Mouse (Mus musculus) v-Abl transformed pro-B cells (cell line): ENCODE measurements around the gene Caly.

Source experiments
- in situ Hi-C, 2 experiments: fragments of 400-800 bp; cut with MboI; formaldehyde crosslinking; loops; one replicate each; pipeline ENCODE4 v1.15.1; 2025; ENCODE audit not compliant: unreplicated experiment in 2 of 2

Caly gene

DNA sequence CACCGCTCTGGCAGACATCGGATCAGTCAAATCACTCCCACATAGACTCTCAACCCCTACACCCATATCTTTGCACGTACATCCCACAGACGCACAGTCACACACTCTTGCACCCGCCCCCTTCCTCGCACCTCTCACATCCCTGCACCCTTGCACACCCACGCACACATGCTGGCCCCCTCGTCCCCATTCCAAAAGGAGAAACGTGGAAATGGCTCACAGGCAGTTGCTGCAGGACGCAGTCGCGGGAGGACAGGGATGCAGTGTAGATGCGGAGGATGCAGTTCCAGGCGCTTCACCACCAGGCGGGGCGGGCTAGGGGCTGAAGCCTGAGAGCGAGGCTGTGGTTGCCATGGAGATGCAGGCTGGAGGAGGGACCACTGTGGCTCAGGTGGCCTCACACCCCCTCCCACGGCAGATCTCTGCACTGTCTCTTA, at the start of gene Caly:
Caly (minus strand) TSS at position 307 of the 437 bp plus-strand sequence.
- in situ Hi-C loops, result loop anchor here (5.0 to 10.0 kb wide), 3 partner anchors 60 to 753 kb away; partner anchors contain the start of gene Urah (in 1 of the 2)

- in situ Hi-C loops, result loop anchor here in 1 of 2 experiments (25.0 kb wide), 2 partner anchors 741 to 1934 kb away; partner anchors contain the start of genes Inpp5a and Mob2
These were observed 45.6 kb upstream of the Caly start for GRCm38 (mm10) chr7:140127911-140128310.

DNA sequence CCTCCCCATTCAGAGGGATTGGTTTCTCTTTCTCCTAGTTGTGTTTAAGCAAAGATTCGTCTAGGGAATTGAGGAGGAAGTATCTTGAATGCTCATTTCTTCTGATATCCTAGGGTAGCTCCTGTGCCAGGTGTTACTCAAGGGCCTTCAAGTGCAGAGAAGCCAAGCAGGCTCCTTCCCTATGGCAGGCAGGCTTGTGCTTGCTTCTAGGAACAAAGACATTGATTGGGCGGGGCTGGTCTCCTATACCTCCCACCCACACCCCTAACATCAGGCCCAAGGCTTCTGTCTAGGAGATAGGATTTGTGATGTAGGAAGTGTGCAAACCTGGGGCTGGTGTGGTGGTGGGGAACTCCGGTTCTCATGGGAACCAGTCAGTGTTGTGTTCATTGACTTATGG, 44.6 kb upstream of the Caly start:
- in situ Hi-C loops, result loop anchor here in 1 of 2 experiments (25.0 kb wide), 2 partner anchors 740 to 1935 kb away; partner anchors contain the start of genes Inpp5a and Mob2

GRCm38 (mm10) chr7:140126022-140126350, 43.6 kb upstream of the Caly start:
- in situ Hi-C loops, result loop anchor here in 1 of 2 experiments (25.0 kb wide), 2 partner anchors 739 to 1936 kb away; partner anchors contain the start of genes Inpp5a and Mob2

GRCm38 (mm10) chr7:140125278-140126021, 43.1 kb upstream of the Caly start:
- in situ Hi-C loops, result loop anchor here in 1 of 2 experiments (25.0 kb wide), 2 partner anchors 738 to 1937 kb away; partner anchors contain the start of genes Inpp5a and Mob2

DNA sequence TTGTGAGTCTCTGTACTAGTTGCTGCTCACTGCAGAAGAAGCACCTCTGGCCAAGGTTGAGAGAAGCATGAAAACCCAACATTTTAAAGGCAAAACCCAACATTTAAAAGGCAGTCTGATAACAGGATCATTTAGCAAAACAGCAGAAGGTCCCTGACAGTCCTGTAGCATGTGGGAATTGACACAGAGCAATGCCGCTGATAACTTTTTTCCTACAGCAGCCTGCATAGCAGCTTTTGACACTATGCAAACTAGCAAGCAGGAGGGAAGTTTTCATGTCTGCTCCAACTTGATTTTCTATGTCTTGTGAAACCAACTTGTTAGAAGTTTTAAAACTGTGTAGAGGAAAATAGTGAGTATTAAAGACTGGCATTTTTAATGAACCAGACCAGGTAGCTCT, 42.0 kb upstream of the Caly start:
- in situ Hi-C loops, result loop anchor here (25.0 kb wide), 2 partner anchors 938 to 1212 kb away; partner anchors contain the start of genes Bnip3 (in 2 of the 2) and B4galnt4 (in 1 of the 2)

GRCm38 (mm10) chr7:140122765-140123164, 40.4 kb upstream of the Caly start:
- in situ Hi-C loops, result loop anchor here (25.0 kb wide), 2 partner anchors 940 to 1210 kb away; partner anchors contain the start of genes Bnip3 (in 2 of the 2) and B4galnt4 (in 1 of the 2)

GRCm38 (mm10) chr7:140121338-140121910, 39.1 kb upstream of the Caly start:
- in situ Hi-C loops, result loop anchor here (25.0 kb wide), 2 partner anchors 941 to 1209 kb away; partner anchors contain the start of genes Bnip3 (in 2 of the 2) and B4galnt4 (in 1 of the 2)

DNA sequence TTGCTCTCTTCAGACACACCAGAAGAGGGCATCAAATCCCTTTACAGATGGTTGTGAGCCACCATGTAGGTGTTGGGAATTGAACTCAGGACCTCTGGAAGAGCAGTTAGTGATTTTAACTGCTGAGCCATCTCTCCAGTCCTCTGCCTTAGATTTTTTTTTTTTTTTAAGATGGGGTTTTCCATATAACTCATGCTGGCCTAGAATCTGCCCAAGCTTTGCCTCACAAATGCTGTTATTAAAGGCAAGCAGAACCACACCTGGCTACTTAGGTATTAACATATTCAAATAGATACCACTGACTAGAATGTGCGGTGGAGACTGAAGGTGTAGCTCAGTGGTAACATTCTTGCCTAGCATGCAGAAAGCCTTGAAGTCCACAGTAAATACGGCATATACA, 38.1 kb upstream of the Caly start:
- in situ Hi-C loops, result loop anchor here (25.0 kb wide), 2 partner anchors 942 to 1208 kb away; partner anchors contain the start of genes Bnip3 (in 2 of the 2) and B4galnt4 (in 1 of the 2)

DNA sequence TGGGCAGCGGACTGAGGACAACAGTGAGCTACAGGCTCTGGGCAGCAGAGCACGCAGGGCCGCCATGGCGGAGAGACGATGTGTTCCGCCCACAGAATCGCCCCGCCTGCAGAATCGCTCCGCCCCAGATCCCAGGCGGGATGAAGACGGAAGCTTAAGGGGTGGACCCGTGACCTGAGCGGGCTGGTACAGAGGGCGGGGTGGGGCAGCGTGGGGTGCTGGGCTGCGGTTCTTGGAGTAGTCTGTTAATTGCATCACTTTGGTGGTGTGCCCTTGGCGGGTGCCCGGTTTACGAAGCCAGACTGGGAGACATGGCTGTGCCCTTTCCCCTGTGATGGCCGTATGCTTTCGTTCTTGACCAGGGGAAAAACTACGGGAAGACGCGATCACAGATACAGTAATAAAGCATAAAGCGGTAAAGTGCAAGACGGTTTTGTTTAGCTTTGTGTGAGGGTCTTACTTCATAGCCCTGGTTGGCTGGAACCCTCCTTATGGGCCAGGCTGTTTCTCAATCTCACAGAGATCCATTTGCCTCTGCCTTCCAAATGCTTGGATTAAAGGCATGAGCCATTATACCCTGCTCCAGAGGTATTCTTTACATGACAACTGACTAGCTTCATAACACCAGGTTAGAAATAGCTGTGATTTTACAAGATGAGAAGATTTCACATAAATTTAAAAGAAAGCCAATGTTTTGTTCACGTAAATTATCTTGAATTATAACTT, 34.1 kb upstream of the Caly start, which contains the start of gene Echs1:
Echs1 (minus strand) TSS at position 148 of the 726 bp plus-strand sequence.
- in situ Hi-C loops, result loop anchor here (5.0 to 25.0 kb wide), 3 partner anchors 79 to 1204 kb away; partner anchors contain the start of genes Bnip3 (in 2 of the 2), Tubgcp2 (in 2 of the 2), Zfp511 (in 2 of the 2) and B4galnt4 (in 1 of the 2)

- in situ Hi-C loops, result loop anchor here (5.0 to 25.0 kb wide), 3 partner anchors 78 to 1203 kb away; partner anchors contain the start of genes Bnip3 (in 2 of the 2), Tubgcp2 (in 2 of the 2), Zfp511 (in 2 of the 2) and B4galnt4 (in 1 of the 2)
These were observed 33.4 kb upstream of the Caly start, which contains the start of gene Paox for GRCm38 (mm10) chr7:140115583-140116328. TSS of gene Paox (plus strand) at chr7:140115799.

DNA sequence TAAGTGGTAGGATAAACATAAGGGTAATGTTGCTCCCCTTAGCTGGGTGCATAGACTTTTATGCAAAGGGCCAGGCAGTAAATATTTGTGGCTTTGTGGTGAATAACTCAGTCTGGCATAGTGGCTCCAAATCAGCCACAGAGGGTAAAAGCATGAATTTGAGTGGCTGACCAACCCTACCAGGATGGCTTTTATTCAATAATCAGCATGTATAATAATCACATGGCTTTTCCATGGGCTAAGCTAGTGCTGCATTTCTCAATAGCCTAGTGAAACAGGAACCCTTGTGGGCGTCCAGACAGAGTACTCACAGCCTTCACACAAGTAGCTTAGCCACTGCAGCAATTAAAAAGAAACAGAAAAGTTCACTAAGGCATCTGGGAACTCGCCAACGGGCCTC, 29.6 kb upstream of the Caly start:
- in situ Hi-C loops, result loop anchor here (25.0 kb wide), 2 partner anchors 950 to 1200 kb away; partner anchors contain the start of genes Bnip3 (in 2 of the 2) and B4galnt4 (in 1 of the 2)

GRCm38 (mm10) chr7:140104009-140104408, 21.7 kb upstream of the Caly start:
- in situ Hi-C loops, result loop anchor here (25.0 kb wide), 2 partner anchors 958 to 1192 kb away; partner anchors contain the start of genes Bnip3 (in 2 of the 2) and B4galnt4 (in 1 of the 2)

DNA sequence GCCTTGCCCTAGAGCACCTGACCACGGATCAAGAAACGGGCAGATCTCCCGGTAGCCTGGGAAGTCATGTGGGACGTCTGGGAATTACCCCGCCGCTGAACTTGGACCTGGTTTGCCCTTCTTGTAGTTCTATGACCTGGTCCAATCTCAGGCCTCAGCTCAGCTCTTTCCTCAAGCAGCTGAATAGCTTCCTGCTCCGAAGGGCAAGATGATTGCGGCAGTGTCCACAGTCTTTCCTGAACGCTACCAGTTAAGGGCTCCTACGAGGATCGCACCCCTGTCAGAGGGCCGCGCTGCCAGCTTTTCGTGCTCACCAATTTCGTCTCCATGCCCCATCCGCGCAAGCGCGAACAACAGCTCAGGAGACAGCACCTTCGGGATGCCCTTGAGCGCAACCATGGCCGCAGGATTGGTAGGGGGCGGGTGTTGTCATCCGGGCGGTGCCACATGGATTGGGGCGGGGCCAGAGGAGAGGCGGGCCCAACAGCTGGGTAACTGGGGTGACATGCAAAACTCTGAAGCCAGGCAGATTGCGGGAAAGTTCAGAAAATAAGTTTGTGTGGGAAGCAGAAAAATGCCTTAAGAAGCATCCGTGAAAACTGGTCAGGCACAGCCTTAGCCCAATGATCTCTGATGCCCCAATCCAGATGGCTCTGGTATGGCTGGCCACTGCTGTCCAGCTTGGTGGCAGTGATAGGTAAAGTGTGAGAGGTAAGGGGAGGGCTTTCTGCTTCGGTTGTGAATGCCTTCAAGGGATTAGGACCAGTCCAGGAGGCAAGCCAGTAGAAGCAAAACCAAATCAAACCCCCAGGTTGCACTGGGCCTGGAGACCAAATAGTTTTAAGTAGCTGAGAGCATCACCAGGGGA, 19.9 kb upstream of the Caly start, which contains the start of gene Fuom:
Fuom (minus strand) TSS at position 449 of the 868 bp plus-strand sequence.
- in situ Hi-C loops, result loop anchor here (25.0 kb wide), 2 partner anchors 960 to 1190 kb away; partner anchors contain the start of genes Bnip3 (in 2 of the 2) and B4galnt4 (in 1 of the 2)

DNA sequence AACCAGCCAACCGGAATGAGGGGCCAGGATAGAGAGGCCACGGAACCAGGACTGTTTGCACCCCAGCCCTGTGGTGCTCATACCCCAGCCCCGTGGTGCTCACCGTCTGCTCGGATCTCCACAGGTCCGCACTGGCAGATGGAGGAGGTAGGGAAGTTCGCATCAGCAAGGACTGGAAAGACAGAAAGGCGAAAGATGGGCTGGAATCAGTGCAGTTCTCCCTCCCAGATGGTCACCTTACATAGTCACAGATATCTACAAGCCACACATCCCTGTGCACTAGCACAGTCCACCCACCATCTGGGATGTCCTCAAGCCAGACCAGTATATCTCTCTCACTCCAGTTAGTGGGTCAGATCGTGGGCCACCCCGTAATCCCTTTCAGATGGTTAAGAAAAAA, 19.1 kb upstream of the Caly start:
- in situ Hi-C loops, result loop anchor here (25.0 kb wide), 2 partner anchors 961 to 1189 kb away; partner anchors contain the start of genes Bnip3 (in 2 of the 2) and B4galnt4 (in 1 of the 2)

- in situ Hi-C loops, result no loop called here
These were observed 16.1 kb upstream of the Caly start for GRCm38 (mm10) chr7:140098466-140098865.

- in situ Hi-C loops, result no loop called here
These were observed 13.7 kb upstream of the Caly start for GRCm38 (mm10) chr7:140096055-140096454.

DNA sequence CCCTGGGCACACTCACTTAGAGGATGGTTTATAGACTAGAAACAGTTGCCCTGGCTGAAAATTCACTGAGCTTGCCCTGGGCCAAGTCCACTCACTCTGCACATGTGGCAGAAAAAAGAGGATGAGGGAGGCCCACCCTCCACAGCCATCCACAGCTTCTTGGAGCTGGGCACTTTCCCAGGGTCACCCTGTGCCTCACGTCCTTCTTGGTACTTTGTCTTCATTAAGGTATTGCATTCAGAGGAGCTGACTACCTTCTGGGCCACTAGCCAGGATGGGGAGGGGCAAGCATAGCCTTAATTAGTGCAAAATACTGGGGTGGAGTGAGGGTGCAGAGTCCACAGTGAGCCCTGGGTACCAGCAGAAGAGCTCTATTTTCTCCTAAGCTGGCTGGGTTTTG, 13.2 kb upstream of the Caly start:
- in situ Hi-C loops, result no loop called here
